Mouse (Mus musculus) bone marrow macrophage, adult 2 months (primary cell): ENCODE measurements around the gene Dhx16.

Experiments
- CTCF ChIP-seq: IDR thresholded peaks from 2 replicates; pipeline ENCODE4 v1.5.1; 2012; ENCODE audit warnings: low read depth, mild to moderate bottlenecking, low read length, moderate library complexity
- POLR2A ChIP-seq: IDR thresholded peaks from 2 replicates; pipeline ENCODE4 v1.6.1; 2012; ENCODE audit warnings: mild to moderate bottlenecking, low read depth, low read length, borderline replicate concordance

DNA sequence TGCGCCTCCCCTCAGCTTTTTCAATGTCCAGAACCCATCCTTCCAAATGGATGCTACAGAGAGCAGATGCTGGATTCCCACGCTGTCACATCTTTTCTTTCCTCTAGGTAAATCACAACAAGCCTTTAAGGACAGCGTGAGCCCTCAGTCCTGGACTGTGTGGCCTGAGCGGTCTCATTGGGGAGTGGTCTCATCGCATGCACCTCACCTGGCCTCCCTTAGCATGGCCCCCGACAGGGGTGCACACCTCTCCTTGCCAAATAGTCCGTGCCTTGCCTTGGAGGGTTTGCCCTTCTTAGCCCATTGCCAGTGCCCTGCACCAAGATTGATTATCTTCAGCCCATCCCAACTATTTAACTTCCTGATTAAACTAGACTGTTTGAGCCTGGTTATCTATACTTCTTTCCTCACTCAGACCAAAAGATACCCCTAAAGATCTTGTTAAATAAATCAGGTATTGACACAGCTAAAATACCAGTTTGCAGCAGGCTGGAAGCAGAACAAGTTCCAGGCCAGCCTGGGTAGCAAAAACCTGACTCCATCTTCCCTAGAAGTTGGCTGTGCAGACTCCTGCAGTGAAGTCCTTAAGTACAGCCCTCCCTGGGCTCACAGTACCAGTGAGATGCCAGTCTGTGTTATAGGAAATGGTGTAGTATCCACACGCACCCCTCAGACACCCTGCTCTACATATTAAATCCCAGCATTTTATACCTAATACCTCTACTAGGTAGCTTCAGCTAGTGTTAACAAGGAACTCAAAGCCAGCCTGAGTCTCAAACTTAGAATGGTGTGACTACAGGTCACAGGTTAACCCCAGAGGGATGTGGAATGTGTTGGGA lies 47.0 kb upstream of the Dhx16 start:
- TF ChIP-seq CTCF: no peak
- no peak for TF ChIP-seq POLR2A
